8 mouse cellular contexts compared by ENCODE assay signal in genomic region chr2:156982864-156983263, GRCm38 (mm10). TPM values are rescaled to one million over a fixed set of nuclear protein-coding genes. Genes with fewer than 3 reads are reported as not detected.
DNase-seq lines count a peak whose midpoint lies in the region; ATAC-seq and TF ChIP-seq lines count a peak whose summit lies in the region.
"Had no signal": no experiment of that assay in that cellular context is flagged by ENCODE, and none has a peak within 500 bp of the region (broad histone marks: within the 10 kb centered on the region; RNA-seq: fewer than 3 reads in every experiment).

No protein-coding gene starts in this region.

- H3K27me3 ChIP-seq in heart, embryonic 13.5 days (replicated peaks): no peaks in the 10 kb centered on the region
- no peaks in the 10 kb centered on the region for H3K27me3 ChIP-seq in myocyte (ENCODE audit: control insufficient read depth, insufficient read depth, insufficient read length)
- H3K27me3 ChIP-seq in forebrain, embryonic 10.5 days (ENCODE audit: poor library complexity, severe bottlenecking): no peaks in the 10 kb centered on the region
- H3K27me3 ChIP-seq: neural tube, embryonic 13.5 days had no signal

- TF ChIP-seq POLR2A in lung, adult 2 months (IDR thresholded peaks at IDR 0.05; ENCODE audit: borderline replicate concordance, extremely low read depth, low read depth, low read length): no peak
- no peak for TF ChIP-seq POLR2A in myocyte (IDR thresholded peaks at IDR 0.05; ENCODE audit: insufficient read length, low read depth)

- peak overlapping the region; percentile 40 for H3K9ac ChIP-seq in heart, embryonic 13.5 days
- H3K9ac ChIP-seq: neural tube, embryonic 13.5 days had no signal

- H3ac ChIP-seq in myocyte (ENCODE audit: control insufficient read depth, insufficient read length): no peak overlapping the region

- peaks cover 5% of the 10 kb centered on the region; the same call in 1 of the 2 replicates for H3K36me3 ChIP-seq in heart, embryonic 13.5 days
- no peaks in the 10 kb centered on the region for H3K36me3 ChIP-seq in myocyte (ENCODE audit: control insufficient read depth, insufficient read depth)
- peaks cover 3% of the 10 kb centered on the region; the same call in 1 of the 2 replicates for H3K36me3 ChIP-seq in forebrain, embryonic 10.5 days (replicated peaks)

- no peak; the same call in 1 of the 2 replicates for ATAC-seq in heart, embryonic 13.5 days (ENCODE audit: extremely low read depth, insufficient number of reproducible peaks, low FRiP score, low TSS enrichment)

- H3K27ac ChIP-seq in heart, embryonic 13.5 days (replicated peaks): peak overlapping the region; percentile 72
- H3K27ac ChIP-seq in forebrain, embryonic 10.5 days: no peak overlapping the region
- H3K27ac ChIP-seq: neural tube, embryonic 13.5 days had no signal

- H3K4me3 ChIP-seq in lung, adult 2 months (replicated peaks; ENCODE audit: extremely low read depth, low read depth, low read length): no peak overlapping the region
- H3K4me3 ChIP-seq in heart, embryonic 13.5 days: no peak overlapping the region
- H3K4me3 ChIP-seq in myocyte: no peak overlapping the region
- H3K4me3 ChIP-seq in forebrain, embryonic 10.5 days: no peak overlapping the region
- H3K4me3 ChIP-seq: neural tube, embryonic 13.5 days had no signal

- DNase-seq in lung, adult 18-20 months: peak; percentile 28 to 53
- DNase-seq in lung, adult 2 months: no peak
- peak; percentile 46 for DNase-seq in c-Kit-positive CD71-positive TER-119-negative erythroid progenitor cells, embryonic 14.5 days (ENCODE audit: low read depth)
- no peak for DNase-seq in right cerebral cortex, adult 2 months (ENCODE audit: low spot score in 2 of 2)
- no peak for DNase-seq in forebrain, embryonic 10.5 days (ENCODE audit: extremely low spot score, low spot score)

- 50% methylated on average over 2 of the region's 2 CpGs for WGBS in lung, adult 2 months
- 31% methylated on average over 2 of the region's 2 CpGs for WGBS in heart, embryonic 13.5 days
- 83% methylated on average over 2 of the region's 2 CpGs for WGBS in forebrain, embryonic 10.5 days

- peaks cover 27% of the 10 kb centered on the region for H3K79me2 ChIP-seq in myocyte (ENCODE audit: control insufficient read depth, insufficient read depth)

- H3K4me1 ChIP-seq in lung, adult 2 months (ENCODE audit: control insufficient read depth, insufficient read depth, low read length): peaks cover 5% of the 10 kb centered on the region
- H3K4me1 ChIP-seq in heart, embryonic 13.5 days: peaks cover 25% of the 10 kb centered on the region
- no peaks in the 10 kb centered on the region for H3K4me1 ChIP-seq in forebrain, embryonic 10.5 days

- H3K9me3 ChIP-seq in heart, embryonic 13.5 days: no peaks in the 10 kb centered on the region
- H3K9me3 ChIP-seq in forebrain, embryonic 10.5 days: no peaks in the 10 kb centered on the region
- H3K9me3 ChIP-seq: neural tube, embryonic 13.5 days had no signal

- TF ChIP-seq CTCF in lung, adult 2 months (IDR thresholded peaks at IDR 0.05; ENCODE audit: insufficient read depth, low read length): no peak

- 0 out of 2 replicates have a peak overlapping the region, but pooled peaks have one; percentile 16 for H3K4me2 ChIP-seq in heart, embryonic 13.5 days
- peak overlapping the region; percentile 41 for H3K4me2 ChIP-seq in myocyte (ENCODE audit: low read depth)
- H3K4me2 ChIP-seq: neural tube, embryonic 13.5 days had no signal

TF ChIP-seq in myocyte, 11 proteins besides CTCF, POLR2A, EP300 and RAD21:
- TF ChIP-seq TCF12 (IDR thresholded peaks at IDR 0.05; ENCODE audit: insufficient read depth, poor library complexity, severe bottlenecking): no peak
- peak in 2 of 3 experiments; percentile 18 to 65 for TF ChIP-seq MYOD1 (IDR thresholded peaks at IDR 0.05; ENCODE audit: control insufficient read depth in 1 of 3, insufficient read length in 2 of 3, low read depth in 2 of 3)
- TF ChIP-seq SRF (IDR thresholded peaks at IDR 0.05; ENCODE audit: control insufficient read depth, insufficient read length, low read depth): no peak
- TF ChIP-seq MYOG (IDR thresholded peaks at IDR 0.05; ENCODE audit: control insufficient read depth in 1 of 3, insufficient read depth in 1 of 3, insufficient read length in 2 of 3, low read depth in 2 of 3): peak in 2 of 3 experiments; percentile 46 to 61
- no peak for TF ChIP-seq TCF3 (IDR thresholded peaks at IDR 0.05; ENCODE audit: insufficient read length, low read depth)
- TF ChIP-seq POLR2AphosphoS2 (IDR thresholded peaks at IDR 0.05; ENCODE audit: insufficient read length, low read depth): no peak

RNA-seq across cellular contexts. Expression of gene Ndrg3, which starts 9.0 kb away (rescaled TPM):
- polyA plus RNA-seq in lung, adult 2 months (2012; rRNA removed): 32.9 and 41.7 TPM in 2 replicates
- 28.6 and 30.4 TPM in 2 replicates for polyA plus RNA-seq in heart, embryonic 13.5 days (2015; fragmentation: Nextera tagmentation; extraction: Ambion mirVana)
- polyA plus RNA-seq in myocyte (2012; fragmentation: generic; extraction: Trizol): 34.0 TPM
- 44.6 and 46.4 TPM in 2 replicates for polyA plus RNA-seq in forebrain, embryonic 10.5 days (2016; fragmentation: Nextera tagmentation; extraction: Ambion mirVana)

RNA-seq across cellular contexts. Expression of gene Dsn1, which starts 24.1 kb away (rescaled TPM):
- 1.2 and 1.8 TPM in 2 replicates for polyA plus RNA-seq in lung, adult 2 months (2012; rRNA removed)
- 30.2 and 33.6 TPM in 2 replicates for polyA plus RNA-seq in heart, embryonic 13.5 days (2015; fragmentation: Nextera tagmentation; extraction: Ambion mirVana)
- 4.8 TPM for polyA plus RNA-seq in myocyte (2012; fragmentation: generic; extraction: Trizol)
- 58.0 and 59.1 TPM in 2 replicates for polyA plus RNA-seq in forebrain, embryonic 10.5 days (2016; fragmentation: Nextera tagmentation; extraction: Ambion mirVana)

Comparison
In these comparisons a context has a peak if more than half of its experiments do, and no peak if none do; other contexts are left out.
1. DNase-seq: peak in lung, adult 18-20 months (2 of 2) and c-Kit-positive CD71-positive TER-119-negative erythroid progenitor cells, embryonic 14.5 days (single experiment); none in lung, adult 2 months (single experiment), right cerebral cortex, adult 2 months (0 of 2) and forebrain, embryonic 10.5 days (single experiment).